Comparison of ENCODE assay signal across 8 mouse cellular contexts in the genomic region with DNA sequence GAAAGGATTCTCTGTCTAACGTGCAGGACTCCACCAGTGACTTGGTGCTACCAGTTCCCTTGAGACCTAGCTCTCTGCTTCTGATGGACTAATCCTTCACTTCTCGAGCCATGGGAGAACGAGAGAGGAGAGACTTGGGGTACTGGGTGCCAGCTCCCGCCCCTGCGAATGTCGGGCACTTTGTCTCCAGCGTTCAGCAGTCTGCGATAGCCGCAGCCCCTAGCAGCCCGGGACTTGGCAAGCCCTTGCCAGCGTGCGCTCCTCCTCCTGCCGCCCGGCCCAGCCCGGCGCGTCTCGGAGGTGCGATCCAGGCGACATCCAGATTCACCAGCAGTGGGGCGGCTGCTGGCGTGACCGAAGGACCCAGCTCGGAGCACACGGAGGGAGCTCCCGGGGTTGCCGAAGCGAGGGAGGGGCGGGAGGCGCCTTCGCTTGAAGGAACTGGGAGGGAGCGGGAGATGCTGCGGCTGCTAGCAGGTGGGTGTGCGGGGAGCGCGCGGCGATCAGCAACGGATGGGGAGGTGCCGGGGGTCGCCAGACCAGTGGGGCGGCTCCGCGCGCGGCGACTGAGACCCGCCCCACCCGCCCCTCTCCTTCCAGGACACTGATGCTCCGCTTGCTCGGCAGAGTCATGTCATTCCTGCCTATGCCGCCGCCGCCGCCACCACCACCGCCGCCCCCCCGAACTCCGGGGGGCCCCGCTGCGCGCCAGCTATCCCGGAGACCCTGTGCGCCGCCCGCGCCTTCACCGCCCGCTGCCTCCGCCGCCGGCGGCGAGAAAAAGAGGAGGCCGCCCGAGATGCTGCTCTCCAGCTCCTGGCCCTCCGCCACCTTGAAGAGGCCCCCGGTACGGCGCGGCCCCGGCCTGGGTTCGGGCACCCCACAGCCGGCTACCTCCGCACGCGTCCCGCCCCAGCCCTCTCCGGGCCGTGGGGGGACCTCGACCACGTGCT. TPM values are rescaled to one million over a fixed set of nuclear protein-coding genes. Genes with fewer than 3 reads are reported as not detected.
DNase-seq lines count a peak whose midpoint lies in the region; ATAC-seq and TF ChIP-seq lines count a peak whose summit lies in the region.

No protein-coding gene starts in this region.

- no peak for TF ChIP-seq POLR2A in limb, embryonic 14.5 days (IDR thresholded peaks at IDR 0.05; ENCODE audit: borderline replicate concordance, extremely low read depth, insufficient read depth, insufficient read length)

- H3K4me1 ChIP-seq in forebrain, embryonic 12.5 days = peaks cover 25% of the 10 kb centered on the region
- peaks cover 32% of the 10 kb centered on the region for H3K4me1 ChIP-seq in hindbrain, postnatal 0 days (ENCODE audit: insufficient read depth, low read length)
- H3K4me1 ChIP-seq in limb, embryonic 14.5 days (ENCODE audit: control insufficient read depth, insufficient read depth, low read length) = no peaks in the 10 kb centered on the region; the same call in 1 of the 2 replicates
- peaks cover 22% of the 10 kb centered on the region for H3K4me1 ChIP-seq in midbrain, postnatal 0 days (ENCODE audit: insufficient read depth, low read length)

- peak; percentile 8 for DNase-seq in gastrocnemius, adult 18-20 months (ENCODE audit: low spot score)
- no peak for DNase-seq in gastrocnemius, postnatal 36 days
- DNase-seq in brain, embryonic 18.5 days (ENCODE audit: low read depth, low spot score) = peak; percentile 42
- DNase-seq in hindbrain, postnatal 0 days (ENCODE audit: low spot score) = peak; percentile 82
- no peak for DNase-seq in limb, embryonic 14.5 days (ENCODE audit: low spot score)
- peak; percentile 82 for DNase-seq in midbrain, postnatal 0 days (ENCODE audit: low spot score)

- H3K27ac ChIP-seq in forebrain, embryonic 12.5 days = peak overlapping the region; percentile 66
- peak overlapping the region; percentile 93 for H3K27ac ChIP-seq in hindbrain, postnatal 0 days
- H3K27ac ChIP-seq in limb, embryonic 14.5 days (replicated peaks; ENCODE audit: low read depth, low read length) = no peak overlapping the region
- H3K27ac ChIP-seq in midbrain, postnatal 0 days (ENCODE audit: low read depth, low read length) = peak overlapping the region; percentile 95

- peak; percentile 77 for ATAC-seq in forebrain, embryonic 12.5 days (ENCODE audit: low FRiP score)
- peak; percentile 82 for ATAC-seq in hindbrain, postnatal 0 days
- peak; percentile 60 for ATAC-seq in limb, embryonic 14.5 days (ENCODE audit: low FRiP score, low read depth)
- ATAC-seq in midbrain, postnatal 0 days (ENCODE audit: low FRiP score) = peak; percentile 82
- ATAC-seq in activated CD4-positive, CD25-positive, alpha-beta regulatory T cell, adult 4 months = no peak

- peaks cover 51% of the 10 kb centered on the region for H3K27me3 ChIP-seq in forebrain, embryonic 12.5 days
- H3K27me3 ChIP-seq in hindbrain, postnatal 0 days (ENCODE audit: insufficient read depth, low read length) = no peaks in the 10 kb centered on the region
- H3K27me3 ChIP-seq in limb, embryonic 14.5 days (ENCODE audit: control insufficient read depth, insufficient read depth, low read length) = peaks cover 39% of the 10 kb centered on the region
- H3K27me3 ChIP-seq in midbrain, postnatal 0 days (ENCODE audit: insufficient read depth, low read length) = no peaks in the 10 kb centered on the region

- no peaks in the 10 kb centered on the region for H3K9me3 ChIP-seq in forebrain, embryonic 12.5 days
- no peaks in the 10 kb centered on the region for H3K9me3 ChIP-seq in hindbrain, postnatal 0 days (ENCODE audit: low read length)
- H3K9me3 ChIP-seq in limb, embryonic 14.5 days (ENCODE audit: control insufficient read depth, low read length) = no peaks in the 10 kb centered on the region
- H3K9me3 ChIP-seq in midbrain, postnatal 0 days (ENCODE audit: low read length) = no peaks in the 10 kb centered on the region

- WGBS in forebrain, embryonic 12.5 days = under 1% methylated on average over 64 of the region's 92 CpGs
- whole genome bisulfite sequencing in hindbrain, postnatal 0 days = under 1% methylated on average over 63 of the region's 92 CpGs
- under 1% methylated on average over 48 of the region's 92 CpGs for WGBS in limb, embryonic 14.5 days
- under 1% methylated on average over 45 of the region's 92 CpGs for WGBS in midbrain, postnatal 0 days

- no peak for TF ChIP-seq CTCF in hindbrain, postnatal 0 days (IDR thresholded peaks at IDR 0.05; ENCODE audit: low read depth)
- TF ChIP-seq CTCF in midbrain, postnatal 0 days (IDR thresholded peaks at IDR 0.05) = 0 out of 2 replicates have a peak, but pooled peaks have one; percentile 1

- H3K4me2 ChIP-seq in forebrain, embryonic 12.5 days = peak overlapping the region; percentile 99
- peak overlapping the region; percentile 85 for H3K4me2 ChIP-seq in hindbrain, postnatal 0 days (ENCODE audit: low read depth, low read length)
- H3K4me2 ChIP-seq in limb, embryonic 14.5 days (replicated peaks; ENCODE audit: low read depth, low read length, severe bottlenecking) = peak overlapping the region; percentile 99
- peak overlapping the region; percentile 98 for H3K4me2 ChIP-seq in midbrain, postnatal 0 days (ENCODE audit: low read depth, low read length, poor library complexity, severe bottlenecking)

- H3K4me3 ChIP-seq in forebrain, embryonic 12.5 days (replicated peaks) = peak overlapping the region; percentile 66
- H3K4me3 ChIP-seq in hindbrain, postnatal 0 days (ENCODE audit: low read length) = peak overlapping the region; percentile 47
- peak overlapping the region; percentile 51 for H3K4me3 ChIP-seq in limb, embryonic 14.5 days (replicated peaks; ENCODE audit: low read length)
- peak overlapping the region; percentile 75 for H3K4me3 ChIP-seq in midbrain, postnatal 0 days (ENCODE audit: low read depth, low read length)

- peak overlapping the region; percentile 82 for H3K9ac ChIP-seq in forebrain, embryonic 12.5 days
- peak overlapping the region; percentile 76 for H3K9ac ChIP-seq in hindbrain, postnatal 0 days (replicated peaks; ENCODE audit: low read length)
- H3K9ac ChIP-seq in limb, embryonic 14.5 days (ENCODE audit: low read depth, low read length, severe bottlenecking) = peak overlapping the region; percentile 59
- H3K9ac ChIP-seq in midbrain, postnatal 0 days (replicated peaks; ENCODE audit: low read length, poor library complexity, severe bottlenecking) = peak overlapping the region; percentile 95

- intact Hi-C loops in gastrocnemius, postnatal 36 days (cut with DNase I) = no loop called here

- no peaks in the 10 kb centered on the region for H3K36me3 ChIP-seq in forebrain, embryonic 12.5 days (replicated peaks)
- no peaks in the 10 kb centered on the region for H3K36me3 ChIP-seq in hindbrain, postnatal 0 days (ENCODE audit: insufficient read depth, low read length)
- no peaks in the 10 kb centered on the region for H3K36me3 ChIP-seq in limb, embryonic 14.5 days (ENCODE audit: control insufficient read depth, insufficient read depth, low read length)
- no peaks in the 10 kb centered on the region for H3K36me3 ChIP-seq in midbrain, postnatal 0 days (ENCODE audit: insufficient read depth, low read length)

RNA-seq across cellular contexts. Expression of a gene that starts 3.4 kb away (rescaled TPM):
- total RNA-seq in gastrocnemius, adult 18-20 months (2021) = not detected
- under 1 TPM in 1 of 2 experiments, not detected in 1; 0.07 TPM for total RNA-seq in gastrocnemius, postnatal 36 days (2021)
- 3.7 and 4.1 TPM in 2 replicates for polyA plus RNA-seq in forebrain, embryonic 12.5 days (2016; fragmentation: Nextera tagmentation; extraction: Ambion mirVana)
- total RNA-seq in hindbrain, postnatal 0 days (2014; rRNA removed) = 40.9 and 41.2 TPM in 2 replicates
- polyA plus RNA-seq in hindbrain, postnatal 0 days (2015; fragmentation: Nextera tagmentation; extraction: Ambion mirVana) = 17.6 and 18.0 TPM in 2 replicates
- polyA plus RNA-seq in limb, embryonic 14.5 days (2012; rRNA removed) = 1.0 and 1.2 TPM in 2 replicates
- 0.25 and 0.28 TPM in 2 replicates for polyA plus RNA-seq in limb, embryonic 14.5 days (2014; fragmentation: Nextera tagmentation; extraction: Ambion mirVana)
- 29.8 and 31.5 TPM in 2 replicates for total RNA-seq in midbrain, postnatal 0 days (2014; rRNA removed)
- polyA plus RNA-seq in midbrain, postnatal 0 days (2015; fragmentation: Nextera tagmentation; extraction: Ambion mirVana) = 15.7 and 15.9 TPM in 2 replicates
- under 1 TPM in 1 of 2 experiments, not detected in 1; 0.13 TPM for polyA plus RNA-seq in activated CD4-positive, CD25-positive, alpha-beta regulatory T cell, adult 4 months (2017; shearing (Covaris generic))

RNA-seq across cellular contexts. Expression of a gene that starts 15.1 kb away (rescaled TPM):
- total RNA-seq in gastrocnemius, adult 18-20 months (2021) = not detected
- total RNA-seq in gastrocnemius, postnatal 36 days (2021) = not detected
- polyA plus RNA-seq in forebrain, embryonic 12.5 days (2016; fragmentation: Nextera tagmentation; extraction: Ambion mirVana) = 0.44 and 0.55 TPM in 2 replicates
- 0.10 and 0.11 TPM in 2 replicates for total RNA-seq in hindbrain, postnatal 0 days (2014; rRNA removed)
- 0.55 and 0.69 TPM in 2 replicates for polyA plus RNA-seq in hindbrain, postnatal 0 days (2015; fragmentation: Nextera tagmentation; extraction: Ambion mirVana)
- polyA plus RNA-seq in limb, embryonic 14.5 days (2012; rRNA removed) = 1.7 and 2.3 TPM in 2 replicates
- 0.32 TPM in 1 of 2 replicates, not detected in the other for polyA plus RNA-seq in limb, embryonic 14.5 days (2014; fragmentation: Nextera tagmentation; extraction: Ambion mirVana)
- 0.38 and 2.1 TPM in 2 replicates for total RNA-seq in midbrain, postnatal 0 days (2014; rRNA removed)
- polyA plus RNA-seq in midbrain, postnatal 0 days (2015; fragmentation: Nextera tagmentation; extraction: Ambion mirVana) = 0.81 and 0.90 TPM in 2 replicates
- under 1 TPM in 1 of 2 experiments, not detected in 1; 0.63 TPM for polyA plus RNA-seq in activated CD4-positive, CD25-positive, alpha-beta regulatory T cell, adult 4 months (2017; shearing (Covaris generic))

RNA-seq across cellular contexts. Expression of a gene that starts 29.8 kb away (rescaled TPM):
- 1 to 10 TPM; 6.0 to 7.0 TPM for total RNA-seq in gastrocnemius, adult 18-20 months (2021)
- 1 to 10 TPM; 5.0 to 5.7 TPM for total RNA-seq in gastrocnemius, postnatal 36 days (2021)
- 86.3 and 87.8 TPM in 2 replicates for polyA plus RNA-seq in forebrain, embryonic 12.5 days (2016; fragmentation: Nextera tagmentation; extraction: Ambion mirVana)
- 74.5 and 98.7 TPM in 2 replicates for total RNA-seq in hindbrain, postnatal 0 days (2014; rRNA removed)
- 171 and 172 TPM in 2 replicates for polyA plus RNA-seq in hindbrain, postnatal 0 days (2015; fragmentation: Nextera tagmentation; extraction: Ambion mirVana)
- 103 and 115 TPM in 2 replicates for polyA plus RNA-seq in limb, embryonic 14.5 days (2012; rRNA removed)
- polyA plus RNA-seq in limb, embryonic 14.5 days (2014; fragmentation: Nextera tagmentation; extraction: Ambion mirVana) = 55.8 and 70.1 TPM in 2 replicates
- 113 and 130 TPM in 2 replicates for total RNA-seq in midbrain, postnatal 0 days (2014; rRNA removed)
- 221 and 235 TPM in 2 replicates for polyA plus RNA-seq in midbrain, postnatal 0 days (2015; fragmentation: Nextera tagmentation; extraction: Ambion mirVana)
- polyA plus RNA-seq in activated CD4-positive, CD25-positive, alpha-beta regulatory T cell, adult 4 months (2017; shearing (Covaris generic)) = 100 to 1,000 TPM; 122 to 128 TPM

RNA-seq across cellular contexts. Expression of a gene that starts 58.0 kb away (rescaled TPM):
- total RNA-seq in gastrocnemius, adult 18-20 months (2021) = 100 to 1,000 TPM; 418 to 491 TPM
- 100 to 1,000 TPM; 378 to 448 TPM for total RNA-seq in gastrocnemius, postnatal 36 days (2021)
- polyA plus RNA-seq in forebrain, embryonic 12.5 days (2016; fragmentation: Nextera tagmentation; extraction: Ambion mirVana) = 122 and 124 TPM in 2 replicates
- total RNA-seq in hindbrain, postnatal 0 days (2014; rRNA removed) = 485 and 522 TPM in 2 replicates
- polyA plus RNA-seq in hindbrain, postnatal 0 days (2015; fragmentation: Nextera tagmentation; extraction: Ambion mirVana) = 608 and 645 TPM in 2 replicates
- 90.2 and 95.6 TPM in 2 replicates for polyA plus RNA-seq in limb, embryonic 14.5 days (2012; rRNA removed)
- polyA plus RNA-seq in limb, embryonic 14.5 days (2014; fragmentation: Nextera tagmentation; extraction: Ambion mirVana) = 175 and 184 TPM in 2 replicates
- total RNA-seq in midbrain, postnatal 0 days (2014; rRNA removed) = 306 and 314 TPM in 2 replicates
- polyA plus RNA-seq in midbrain, postnatal 0 days (2015; fragmentation: Nextera tagmentation; extraction: Ambion mirVana) = 494 and 535 TPM in 2 replicates
- polyA plus RNA-seq in activated CD4-positive, CD25-positive, alpha-beta regulatory T cell, adult 4 months (2017; shearing (Covaris generic)) = 100 to 1,000 TPM; 223 to 231 TPM

Comparison
In these comparisons a context has a peak if more than half of its experiments do, and no peak if none do; other contexts are left out.
1. DNase-seq: peak in gastrocnemius, adult 18-20 months (single experiment), brain, embryonic 18.5 days (single experiment), hindbrain, postnatal 0 days (single experiment) and midbrain, postnatal 0 days (single experiment); none in gastrocnemius, postnatal 36 days (0 of 2) and limb, embryonic 14.5 days (single experiment).
2. Peak in every context shown above with its lines, with median percentiles within 50 percentile points of each other: H3K4me2 ChIP-seq, H3K4me3 ChIP-seq and H3K9ac ChIP-seq.